Mouse (Mus musculus) adipose tissue, adult 10 weeks (tissue): ENCODE data around the gene Sult1d1. TPM values are rescaled to one million over a fixed set of nuclear protein-coding genes. Genes with fewer than 3 reads are reported as not detected.

Source experiments
- polyA plus RNA-seq: library from polyadenylated mRNA; stranded (reverse); fragments of 350-450 nt; fragmentation: Illumina TruSeq; extraction: RNeasy Lipid Tissue Mini Kit (QIAGEN cat#74804); gene quantifications from one replicate; pipeline ENCODE4 v1.2.3, GENCODE M21; 2014; ENCODE audit warnings: low read depth, low replicate concordance

The Sult1d1 gene
- 2.1 TPM for polyA plus RNA-seq

GRCm38 (mm10) chr5:87568845-87569244 lies at the start of gene Sult1d1:
Sult1d1 (minus strand) TSS chr5:87569027.

GRCm38 (mm10) chr5:87591494-87591893 lies 22.7 kb upstream of the Sult1d1 start, which contains the start of gene Sult1e1:
Sult1e1 (minus strand) TSS chr5:87591594.

GRCm38 (mm10) chr5:87538111-87538510 lies 30.7 kb downstream of the Sult1d1 start, which contains the start of gene Sult1b1:
Sult1b1 (minus strand) TSS chr5:87538195.

Other genes starting within 250 kb of the Sult1d1 start
- not detected for gene Ugt2a3, start 231.8 kb downstream of the Sult1d1 start, polyA plus RNA-seq
- gene Ugt2b38, start 144.8 kb downstream of the Sult1d1 start, polyA plus RNA-seq: not detected
- not detected for gene Ugt2a2, start 86.8 kb downstream of the Sult1d1 start, polyA plus RNA-seq
- not detected for gene Gm43638, start 82.2 kb downstream of the Sult1d1 start, polyA plus RNA-seq
- 0.11 TPM for gene Ugt2a1, start 78.2 kb downstream of the Sult1d1 start, polyA plus RNA-seq
- not detected for gene Sult1b1, start 30.8 kb downstream of the Sult1d1 start, polyA plus RNA-seq
- gene Sult1e1, start 22.6 kb upstream of the Sult1d1 start, polyA plus RNA-seq: 63.5 TPM
- not detected for gene Csn1s1, start 97.2 kb upstream of the Sult1d1 start, polyA plus RNA-seq
- gene Csn2, start 130.6 kb upstream of the Sult1d1 start, polyA plus RNA-seq: not detected
- gene Csn1s2a, start 205.5 kb upstream of the Sult1d1 start, polyA plus RNA-seq: not detected
- not detected for gene Csn1s2b, start 239.1 kb upstream of the Sult1d1 start, polyA plus RNA-seq